Mouse (Mus musculus) liver, adult 2 months (tissue): Measurements from ENCODE around the gene Pxmp4.

Experiments used
- CTCF ChIP-seq: fragments of 200-500 bp; IDR thresholded peaks from 2 replicates; pipeline ENCODE4 v1.5.1; 2011; ENCODE audit warnings: low read depth, low read length, control low read depth
- POLR2A ChIP-seq: fragments of 200-500 bp; IDR thresholded peaks from 2 replicates; pipeline ENCODE4 v1.6.1; 2011; ENCODE audit warnings: low read length, control low read depth; ENCODE audit not compliant: insufficient read depth; ENCODE audit errors: extremely low read depth

DNA sequence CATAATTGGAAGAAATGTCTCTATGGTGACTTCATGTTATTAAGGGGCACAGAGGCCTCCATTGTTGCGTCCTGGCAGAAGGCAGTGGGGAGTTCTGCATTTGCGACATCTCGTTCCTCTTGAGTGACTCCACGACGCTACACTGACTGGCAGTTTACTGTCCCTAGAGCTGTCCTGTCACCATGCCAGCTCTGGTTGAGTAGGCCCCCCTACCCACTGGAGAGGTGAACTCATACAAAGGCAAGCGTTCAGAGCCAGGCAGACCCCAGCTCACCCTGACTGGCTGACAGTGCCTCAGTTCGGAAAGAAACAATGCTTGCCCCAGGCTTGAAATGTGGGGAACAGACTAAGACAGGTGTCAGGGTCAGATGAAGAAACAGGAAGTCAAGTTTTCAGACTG, 29.2 kb downstream of the Pxmp4 start:
- TF ChIP-seq POLR2A (no peak), CTCF (no peak)
